Mouse (Mus musculus) stomach, postnatal 0 days (tissue): ENCODE measurements at regions not wholly inside any gene's neighbourhood (a gene's known extent, or its start where the extent isn't known, plus 50 kb on each side); places are given as distances from the start of the nearest gene placed in this dataset.

Experiments
- CTCF ChIP-seq: IDR thresholded peaks from 2 replicates; pipeline ENCODE4 v1.5.1; 2016; ENCODE audit warnings: antibody characterized with exemption, low read depth, mild to moderate bottlenecking, moderate library complexity
- EP300 ChIP-seq: optimal IDR thresholded peaks from 2 replicates; pipeline ENCODE3; 2016; ENCODE audit warnings: antibody characterized with exemption

- no peak for TF ChIP-seq EP300
- TF ChIP-seq CTCF: no peak
Observed at GRCm38 (mm10) chr3:56575422-56575821, 391.9 kb upstream of the Nbea start.
